17 mouse cellular contexts compared by ENCODE assay signal in the genomic region with DNA sequence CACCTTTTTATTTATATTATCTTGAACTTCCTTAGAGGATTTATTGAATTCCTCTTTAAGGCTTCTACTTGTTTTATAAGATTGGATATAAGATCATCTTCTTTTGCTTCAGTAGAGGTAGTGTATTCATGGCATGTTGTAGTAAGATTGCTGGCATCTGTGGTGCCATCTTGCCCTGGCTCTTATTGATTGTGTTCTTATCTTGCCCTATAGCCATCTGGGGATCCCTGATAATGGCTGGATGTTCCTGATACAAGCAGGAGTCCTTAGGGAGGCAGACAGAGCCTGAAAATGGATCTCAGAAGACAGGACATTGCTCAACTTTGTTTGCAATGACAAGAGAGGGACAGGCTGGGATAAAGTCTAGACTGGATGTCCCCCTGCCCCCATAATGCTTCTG.
A peak's percentile ranks its signal among the peaks of the same experiment; 100 is the strongest.
DNase-seq lines count a peak whose midpoint lies in the region; TF ChIP-seq lines count a peak whose summit lies in the region.
"Had no signal": no experiment of that assay in that cellular context is flagged by ENCODE, and none has a peak within 500 bp of the region (broad histone marks: within the 10 kb centered on the region; RNA-seq: fewer than 3 reads in every experiment).

No protein-coding gene starts in this region.

- H3K4me3 ChIP-seq in MEL (ENCODE audit: control insufficient read depth in 1 of 2, insufficient read depth in 1 of 2, low read depth in 2 of 2, low read length in 2 of 2): no peak overlapping the region

- no peaks in the 10 kb centered on the region for H3K79me2 ChIP-seq in MEL (ENCODE audit: control insufficient read depth, insufficient read depth, low read length, poor library complexity)

- no peaks in the 10 kb centered on the region for H3K9me3 ChIP-seq in MEL (replicated peaks; ENCODE audit: insufficient read depth, low read length)
- H3K9me3 ChIP-seq: G1E had no signal

- peak in 1 of 2 experiments; percentile 58; a peak in 1 of 4 replicates for TF ChIP-seq EP300 in MEL (IDR thresholded peaks at IDR 0.05; ENCODE audit: low read depth in 1 of 2, low read length in 2 of 2)

- no peak for TF ChIP-seq RAD21 in MEL (IDR thresholded peaks at IDR 0.05; ENCODE audit: low read depth, low read length)

- no peaks in the 10 kb centered on the region for H3K27me3 ChIP-seq in MEL (ENCODE audit: control insufficient read depth in 1 of 2, insufficient read depth in 2 of 2, low read length in 2 of 2)
- H3K27me3 ChIP-seq: CH12.LX, Patski had no signal

- no peak for TF ChIP-seq CTCF in MEL (IDR thresholded peaks at IDR 0.05 in 2 of 3, conservative IDR thresholded peaks at IDR 0.05 in 1 of 3; ENCODE audit: control insufficient read depth in 1 of 3, insufficient read depth in 1 of 3, low read depth in 2 of 3, low read length in 3 of 3, poor library complexity in 1 of 3, severe bottlenecking in 1 of 3)

- H3K36me3 ChIP-seq in MEL (ENCODE audit: control insufficient read depth in 1 of 2, insufficient read depth in 2 of 2, low read length in 2 of 2): no peaks in the 10 kb centered on the region
- H3K36me3 ChIP-seq: G1E had no signal

- DNase-seq in MEL (ENCODE audit: low read depth, low spot score): peak; percentile 11
- DNase-seq in embryo, embryonic 11 days: no peak
- DNase-seq: adrenal gland, adult 2 months; adrenal gland, adult 8-10 months; adrenal gland, postnatal 10 days; adrenal gland, postnatal 14 days; adrenal gland, postnatal 25 days; adrenal gland, postnatal 36 days; B cell, adult 2 months; cerebellum, adult 11 months; cerebellum, adult 11-12 months; cerebellum, adult 18-20 months; cerebellum, adult 2 months; cerebellum, adult 8-10 months had no signal

- H3K4me1 ChIP-seq in MEL (ENCODE audit: control insufficient read depth in 1 of 2, insufficient read depth in 2 of 2, low read length in 2 of 2): no peaks in the 10 kb centered on the region

- no peak overlapping the region for H3K9ac ChIP-seq in MEL (ENCODE audit: control insufficient read depth, low read depth, low read length, poor library complexity, severe bottlenecking)

- TF ChIP-seq POLR2A in MEL (IDR thresholded peaks at IDR 0.05; ENCODE audit: control insufficient read depth in 1 of 2, insufficient read depth in 1 of 2, low read depth in 1 of 2, low read length in 2 of 2, poor library complexity in 1 of 2): no peak

- H3K27ac ChIP-seq in MEL (ENCODE audit: control insufficient read depth, low read depth, low read length): no peak overlapping the region

TF ChIP-seq in MEL, 35 proteins besides CTCF, POLR2A, EP300 and RAD21:
- TF ChIP-seq GATA1 (IDR thresholded peaks at IDR 0.05; ENCODE audit: low read depth, low read length) (peak; percentile 67), TBP (IDR thresholded peaks at IDR 0.05; ENCODE audit: low read depth, low read length) (no peak), MAZ (IDR thresholded peaks at IDR 0.05; ENCODE audit: low read depth, low read length) (no peak), TCF12 (IDR thresholded peaks at IDR 0.05; ENCODE audit: low read depth, low read length) (peak; percentile 73), NELFE (IDR thresholded peaks at IDR 0.05; ENCODE audit: low read depth, low read length) (no peak)
TF ChIP-seq in MEL: peak in this region for 2.
